Mouse (Mus musculus): ENCODE data around the gene Henmt1. TPM values are rescaled to one million over a fixed set of nuclear protein-coding genes. Genes with fewer than 3 reads are reported as not detected.

The Henmt1 gene
- total RNA-seq, 2 experiments from 2014 or later: 1.3 to 2.3 TPM

DNA sequence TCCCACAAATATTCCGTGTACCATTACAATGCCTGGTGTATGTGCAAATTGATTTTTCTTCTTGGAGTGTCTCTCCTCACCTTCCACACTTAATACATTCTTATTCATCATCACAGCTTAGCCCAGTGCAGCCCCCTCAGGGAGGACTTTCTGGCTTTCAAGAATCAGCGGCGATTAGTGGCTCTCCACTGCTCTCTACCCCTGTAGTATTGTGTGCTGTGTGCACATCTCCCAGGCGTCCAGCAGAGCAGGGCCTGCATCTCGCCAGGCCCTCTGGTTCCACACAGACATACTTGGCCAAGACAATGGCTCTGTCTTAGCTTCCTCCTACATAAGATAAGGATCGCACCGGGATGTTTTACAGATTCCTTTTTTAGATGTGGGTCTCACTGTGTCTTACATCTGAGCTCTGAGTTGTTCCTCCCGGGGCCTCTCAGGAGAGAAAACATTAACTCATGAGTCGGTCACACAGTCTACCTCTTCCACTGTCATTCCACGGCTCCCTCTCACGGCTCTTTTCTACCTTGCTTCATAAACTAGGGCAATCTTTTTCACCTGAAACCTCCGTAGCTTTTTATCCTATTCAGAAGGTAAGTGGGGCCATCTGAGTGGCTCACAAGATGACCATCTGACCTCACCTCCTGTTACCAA lies 47.5 kb downstream of the Henmt1 start:
- DNase-seq (ENCODE audit: low spot score in 2 of 2): no peak

DNA sequence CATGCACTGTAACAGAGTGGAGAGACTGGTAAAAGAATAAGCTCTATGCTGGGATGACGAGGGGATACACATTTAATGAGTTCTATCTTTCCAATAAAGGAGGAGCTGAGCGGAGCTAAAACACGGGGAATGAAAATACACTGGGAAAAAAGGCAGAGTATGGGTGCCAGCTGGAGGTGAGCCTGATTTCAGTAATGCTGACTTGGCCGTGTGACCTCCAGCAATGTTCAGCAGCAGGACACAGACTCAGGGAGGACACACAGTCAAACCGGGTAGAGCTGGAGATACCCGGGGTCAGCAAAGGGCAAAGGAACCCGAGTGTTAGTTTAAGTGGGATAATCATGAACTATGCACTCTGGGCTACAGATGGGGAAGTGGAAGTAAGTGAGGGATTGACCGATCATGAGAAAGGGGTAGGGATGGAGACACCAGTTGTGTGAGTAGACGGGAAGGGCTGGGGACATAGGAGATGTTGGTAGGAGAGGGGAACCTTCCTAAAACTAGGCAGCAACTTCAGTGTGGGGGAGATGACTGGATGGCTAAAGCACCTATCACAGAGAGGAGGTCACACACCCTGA lies 50.4 kb downstream of the Henmt1 start:
- intact Hi-C loops (cut with DNase I): no loop called here
- no peak for DNase-seq (ENCODE audit: low spot score in 2 of 2)

More for the DNA sequence above, 47.5 kb downstream of the Henmt1 start:
- intact Hi-C loops (cut with DNase I): no loop called here

DNA sequence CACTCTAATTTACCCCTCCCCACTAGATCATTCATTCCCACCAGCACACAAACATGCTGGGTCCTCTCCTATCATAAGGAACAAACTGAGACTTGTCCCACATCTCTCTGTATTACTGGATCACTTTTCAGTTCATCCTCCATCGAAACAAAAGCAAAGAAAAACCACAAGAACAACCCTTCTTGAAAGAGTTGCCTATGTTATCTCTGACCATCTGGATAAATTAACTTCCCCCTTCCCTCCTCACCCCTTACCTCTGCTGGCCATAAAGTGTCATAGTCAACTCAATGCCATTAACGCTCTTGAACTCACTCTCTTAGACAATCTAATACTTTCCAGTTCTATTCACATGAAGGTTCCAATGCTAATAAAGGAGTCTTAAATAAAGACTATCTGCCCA lies 54.8 kb downstream of the Henmt1 start:
- no peak for DNase-seq (ENCODE audit: low spot score in 2 of 2)
- intact Hi-C loops (cut with DNase I): no loop called here

DNA sequence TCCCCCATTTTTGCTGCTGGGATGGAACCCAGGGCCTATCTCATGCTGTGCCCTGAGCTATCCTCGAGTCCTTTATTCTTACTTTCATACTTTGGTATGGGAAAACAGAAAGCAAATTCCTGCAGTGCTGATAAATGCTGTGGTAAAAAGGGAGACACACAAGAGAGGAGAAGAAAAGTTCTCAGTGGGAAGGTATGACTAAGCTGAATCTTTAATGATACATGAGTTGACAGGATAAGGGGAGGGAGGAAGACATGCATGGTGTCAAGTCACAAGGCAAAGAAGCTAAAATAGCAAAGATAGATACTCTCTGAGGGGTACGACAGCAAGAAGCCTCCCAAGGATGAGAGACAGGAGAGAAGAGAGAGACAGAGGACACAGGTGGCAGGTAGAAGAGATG lies 55.7 kb downstream of the Henmt1 start:
- intact Hi-C loops (cut with DNase I): no loop called here

DNA sequence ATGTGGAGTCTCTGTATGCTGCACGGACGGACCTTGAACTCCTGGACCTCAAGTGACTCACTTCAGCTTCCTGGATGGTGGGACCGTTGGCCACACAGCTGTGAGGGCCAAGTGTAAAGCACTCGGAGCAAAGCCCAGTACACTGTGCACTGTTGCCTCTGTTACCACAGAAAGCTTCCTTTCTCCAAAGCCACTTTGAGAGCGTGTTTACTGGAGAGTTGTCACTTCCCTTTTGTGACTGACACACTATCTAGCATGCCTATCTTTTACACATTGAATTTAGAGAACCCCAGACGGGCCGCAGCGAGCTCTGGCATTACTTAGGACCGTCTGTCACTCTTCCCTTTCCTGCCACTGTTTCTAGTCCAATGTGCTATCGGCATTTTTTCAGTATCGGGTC lies 57.6 kb downstream of the Henmt1 start:
- intact Hi-C loops (cut with DNase I): no loop called here

More for the DNA sequence above, 55.7 kb downstream of the Henmt1 start:
- DNase-seq (ENCODE audit: low spot score in 2 of 2): no peak

DNA sequence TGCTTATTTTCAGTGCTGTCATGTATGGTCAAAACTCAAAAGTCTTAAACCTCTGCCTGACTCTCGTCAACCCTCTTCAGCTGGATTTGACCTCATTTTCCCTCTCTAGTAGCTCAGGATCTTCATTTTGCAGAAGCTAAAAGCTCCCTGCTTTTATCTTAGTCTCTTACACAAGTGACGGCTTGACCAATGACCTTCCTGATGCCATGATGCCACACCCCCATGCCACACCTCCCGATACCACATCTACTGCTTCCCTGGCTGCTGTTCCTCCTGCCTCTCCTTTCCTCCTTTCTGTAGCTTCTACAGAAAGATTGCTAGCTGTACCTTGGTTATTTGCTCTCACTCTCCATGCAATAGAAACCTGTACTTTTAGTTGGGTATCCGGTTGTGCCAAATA lies 58.1 kb downstream of the Henmt1 start:
- intact Hi-C loops (cut with DNase I): no loop called here
- no peak for DNase-seq (ENCODE audit: low spot score in 2 of 2)

More for the DNA sequence above, 57.6 kb downstream of the Henmt1 start:
- DNase-seq (ENCODE audit: low spot score in 2 of 2): no peak

DNA sequence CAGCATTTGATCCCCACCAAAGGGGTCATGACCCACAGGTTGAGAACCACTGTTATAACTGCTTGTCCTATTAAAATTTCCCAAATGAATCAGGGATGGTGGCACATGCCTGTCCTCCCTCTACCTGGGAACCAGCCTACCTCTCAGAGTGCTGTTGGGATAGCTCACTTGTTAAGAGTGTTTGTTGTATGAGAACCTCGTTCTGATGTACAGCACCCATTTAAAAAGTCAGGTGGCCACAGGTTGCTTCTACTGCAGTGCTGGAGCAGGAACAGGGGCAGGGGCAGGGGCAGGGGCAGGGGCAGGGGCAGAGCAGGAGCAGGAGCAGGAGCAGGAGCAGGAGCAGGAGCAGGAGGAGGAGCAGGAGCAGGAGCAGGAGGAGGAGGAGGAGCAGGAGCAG lies 59.5 kb downstream of the Henmt1 start:
- DNase-seq (ENCODE audit: low spot score in 2 of 2): no peak
- intact Hi-C loops (cut with DNase I): no loop called here

DNA sequence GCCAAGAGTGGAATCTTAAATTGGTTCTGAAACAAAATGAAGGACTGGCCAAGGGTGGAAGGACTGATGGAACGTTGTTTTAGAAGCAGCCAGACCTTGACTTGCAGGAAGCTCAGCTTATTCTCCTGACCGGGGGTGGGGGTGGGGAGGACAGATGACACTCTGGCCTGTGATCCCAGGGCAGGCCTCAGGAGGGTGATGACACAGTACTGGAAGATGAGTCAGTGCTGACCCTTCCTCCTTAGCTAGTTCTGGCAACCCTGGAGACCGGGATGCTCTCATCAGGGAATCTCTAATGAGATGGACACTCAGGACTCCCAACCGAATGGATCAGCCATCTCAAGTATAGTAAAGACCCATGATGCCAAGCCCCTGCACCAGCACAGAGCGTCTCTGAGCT lies 66.1 kb downstream of the Henmt1 start:
- DNase-seq (ENCODE audit: low spot score in 2 of 2): no peak
- intact Hi-C loops (cut with DNase I): no loop called here

DNA sequence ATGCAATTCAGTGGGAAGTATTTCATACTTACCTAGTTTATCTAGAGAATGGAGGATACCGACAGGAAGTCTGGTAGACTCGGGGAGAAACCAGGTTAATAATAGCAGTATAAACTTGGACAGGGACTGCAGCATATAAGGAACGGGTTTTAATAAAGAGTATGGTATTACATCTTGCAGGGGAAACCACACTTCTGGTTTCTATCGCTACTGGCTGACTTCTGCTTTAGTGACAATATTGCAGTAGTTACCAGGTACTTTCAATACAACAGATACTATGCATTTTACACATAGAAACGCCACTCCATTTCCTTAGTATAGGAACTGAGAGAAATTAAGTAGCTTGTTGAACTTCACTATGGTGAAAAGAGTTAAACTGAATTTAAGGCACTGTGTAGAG lies 68.5 kb downstream of the Henmt1 start:
- intact Hi-C loops (cut with DNase I): no loop called here
- DNase-seq (ENCODE audit: low spot score in 2 of 2): no peak

Other genes starting within 250 kb of the Henmt1 start
- gene Gpsm2, start 217.6 kb upstream of the Henmt1 start, total RNA-seq (2021): 10 to 100 TPM; 12.7 to 15.3 TPM
- gene Aknad1, start 200.2 kb upstream of the Henmt1 start, total RNA-seq (2021): not detected
- 10 to 100 TPM; 22.4 to 23.7 TPM for gene Stxbp3, start 99.3 kb upstream of the Henmt1 start, total RNA-seq (2021)
- not detected for gene Fndc7, start 49.9 kb upstream of the Henmt1 start, total RNA-seq (2021)
- 10 to 100 TPM; 28.0 to 54.5 TPM for gene Prpf38b, start 28.1 kb upstream of the Henmt1 start, total RNA-seq (2021)
- gene Gm9857, start 572 bp downstream of the Henmt1 start, total RNA-seq (2021): not detected
- 10 to 100 TPM; 33.3 to 36.6 TPM for gene Fam102b, start 87.7 kb downstream of the Henmt1 start, total RNA-seq (2021)
- gene Slc25a54, start 140.6 kb downstream of the Henmt1 start, total RNA-seq (2021): not detected
- 1 to 10 TPM; 2.4 to 2.7 TPM for gene Slc25a24, start 183.3 kb downstream of the Henmt1 start, total RNA-seq (2021)

Measured in left cerebral cortex, postnatal 36 days (tissue).